Comparison of ENCODE assay signal across 31 mouse cellular contexts in genomic region chr13:33959771-33960170, GRCm38 (mm10). TPM values are rescaled to one million over a fixed set of nuclear protein-coding genes. Genes with fewer than 3 reads are reported as not detected.
"Had no signal": no experiment of that assay in that cellular context is flagged by ENCODE, and none has a peak within 500 bp of the region (broad histone marks: within the 10 kb centered on the region; RNA-seq: fewer than 3 reads in every experiment).

No protein-coding gene starts in this region.

- H3K4me1 ChIP-seq: heart, embryonic 12.5 days; hindbrain, embryonic 10.5 days; hindbrain, embryonic 12.5 days; intestine, embryonic 15.5 days; kidney, embryonic 15.5 days; limb, embryonic 12.5 days; liver, embryonic 13.5 days had no signal

- H3K4me3 ChIP-seq: gastrocnemius, adult 2 months; heart, embryonic 10.5 days; heart, embryonic 12.5 days; hindbrain, embryonic 10.5 days; hindbrain, embryonic 12.5 days; intestine, embryonic 15.5 days; kidney, embryonic 15.5 days; limb, embryonic 10.5 days; limb, embryonic 12.5 days; liver, embryonic 13.5 days had no signal

- H3K27ac ChIP-seq: gastrocnemius, adult 2 months; heart, embryonic 10.5 days; hindbrain, embryonic 10.5 days; hindbrain, embryonic 12.5 days; hindbrain, embryonic 14.5 days; intestine, embryonic 15.5 days; kidney, embryonic 15.5 days; kidney, postnatal 0 days; limb, embryonic 10.5 days; limb, embryonic 12.5 days; liver, embryonic 13.5 days had no signal

- DNase-seq: gastrocnemius, adult 2 months; gastrocnemius, postnatal 10 days; gastrocnemius, postnatal 25 days; heart, adult 18-20 months; heart, postnatal 10 days; heart, postnatal 4 days; kidney, adult 18-20 months; kidney, adult 9 months; kidney, postnatal 14 days; kidney, postnatal 36 days; layer of hippocampus, adult 9-11 months; layer of hippocampus, postnatal 36 days; liver; liver, embryonic 13.5 days had no signal

RNA-seq across cellular contexts. Expression of gene Serpinb6c, which starts 54.3 kb away (rescaled TPM):
- total RNA-seq: granulocyte monocyte progenitor cell, adult 5-6 weeks; heart, adult 18-20 months; heart, adult 8-10 months; heart, postnatal 25 days had no signal
- polyA plus RNA-seq: heart, embryonic 10.5 days; heart, embryonic 12.5 days; heart, embryonic 14.5 days; hindbrain, embryonic 10.5 days; inflammation-experienced regulatory T-cells, adult 6 months; intestine, embryonic 15.5 days; large intestine, adult 2 months; liver, embryonic 11.5 days; liver, embryonic 13.5 days had no signal
